Mouse (Mus musculus) liver, embryonic 16.5 days (tissue): ENCODE measurements around the gene Atp10a. TPM values are rescaled to one million over a fixed set of nuclear protein-coding genes. Genes with fewer than 3 reads are reported as not detected.

Source experiments
- ATAC-seq: fragments of 200-750 bp; cut with Nextera tagmentation; 2 replicates; pipeline ENCODE4 v1.8.0; 2017; ENCODE audit warnings: low read depth, mild to moderate bottlenecking, moderate number of reproducible peaks, moderate library complexity
- H3K27ac ChIP-seq: fragments of 300-500 bp; sonication (generic); 2 replicates; pipeline ENCODE4 v1.5.1; 2014; ENCODE audit warnings: mild to moderate bottlenecking, low read length
- H3K27me3 ChIP-seq: fragments of 300-500 bp; sonication (generic); 2 replicates; pipeline ENCODE4 v1.6.1; 2014; ENCODE audit warnings: low read depth, low read length, mixed read lengths; ENCODE audit not compliant: control insufficient read depth, insufficient read depth
- H3K36me3 ChIP-seq: fragments of 300-500 bp; sonication (generic); 2 replicates; pipeline ENCODE4 v1.6.1; 2014; ENCODE audit warnings: mild to moderate bottlenecking; ENCODE audit not compliant: control insufficient read depth, insufficient read depth
- H3K4me1 ChIP-seq: fragments of 300-500 bp; sonication (generic); 2 replicates; pipeline ENCODE4 v1.6.1; 2014; ENCODE audit warnings: low read depth, low read length, mixed read lengths; ENCODE audit not compliant: control insufficient read depth
- H3K4me2 ChIP-seq: fragments of 300-500 bp; sonication (generic); 2 replicates; pipeline ENCODE4 v1.6.1; 2014; ENCODE audit warnings: low read depth, low read length, mixed read lengths
- H3K4me3 ChIP-seq: fragments of 300-500 bp; sonication (generic); 2 replicates; pipeline ENCODE4 v1.5.1; 2014; ENCODE audit warnings: low read depth, mild to moderate bottlenecking, low read length
- H3K9ac ChIP-seq: fragments of 300-500 bp; sonication (generic); 2 replicates; pipeline ENCODE4 v1.6.1; 2014; ENCODE audit warnings: low read depth, low read length
- H3K9me3 ChIP-seq: fragments of 300-500 bp; sonication (generic); replicated peaks from 2 replicates; pipeline ENCODE4 v1.6.1; 2016; ENCODE audit warnings: low read length; ENCODE audit not compliant: control insufficient read depth
- WGBS: fragments of 180-500 bp; shearing (Covaris S2); extraction: QIAGEN DNeasy Blood & Tissue Kit; methylation state at CpG from one replicate; pipeline ENCODE4 v1.1.7; 2014; ENCODE audit not compliant: insufficient replicate concordance; 5-methylcytosine and 5-hydroxymethylcytosine counted together
- polyA plus RNA-seq: library from polyadenylated mRNA; unstranded; fragments of >200 nt; fragmentation: Nextera tagmentation; extraction: Ambion mirVana; gene quantifications from 2 replicates; pipeline ENCODE4 v1.2.1, GENCODE M21; 2015

Atp10a gene
- polyA plus RNA-seq, 1 experiment from 2014 or later, result 0.52 TPM

GRCm38 (mm10) chr7:58755083-58755482 lies 99.1 kb downstream of the Atp10a start:
- Histone ChIP-seq H3K9ac (no peak overlapping the region), H3K27me3 (no peaks in the 10 kb centered on the region), H3K36me3 (no peaks in the 10 kb centered on the region), H3K9me3 (no peaks in the 10 kb centered on the region), H3K27ac (no peak overlapping the region), H3K4me3 (no peak overlapping the region), H3K4me1 (no peaks in the 10 kb centered on the region), H3K4me2 (no peak overlapping the region)
- ATAC-seq, result no peak

GRCm38 (mm10) chr7:58755846-58756245 lies 99.9 kb downstream of the Atp10a start:
- Histone ChIP-seq H3K27me3 (no peaks in the 10 kb centered on the region), H3K4me2 (no peak overlapping the region), H3K36me3 (no peaks in the 10 kb centered on the region), H3K4me1 (no peaks in the 10 kb centered on the region), H3K9ac (no peak overlapping the region), H3K27ac (no peak overlapping the region), H3K9me3 (no peaks in the 10 kb centered on the region), H3K4me3 (no peak overlapping the region)
- WGBS, result 27% methylated on average over 1 of the region's 1 CpGs
- ATAC-seq, result no peak

GRCm38 (mm10) chr7:58757331-58757730 lies 101.4 kb downstream of the Atp10a start:
- 50% methylated on average over 2 of the region's 2 CpGs for WGBS
- Histone ChIP-seq H3K36me3 (no peaks in the 10 kb centered on the region), H3K9me3 (no peaks in the 10 kb centered on the region), H3K27ac (no peak overlapping the region), H3K4me1 (no peaks in the 10 kb centered on the region), H3K9ac (no peak overlapping the region), H3K4me3 (no peak overlapping the region), H3K27me3 (no peaks in the 10 kb centered on the region), H3K4me2 (no peak overlapping the region)
- ATAC-seq, result no peak

GRCm38 (mm10) chr7:58758396-58758795 lies 102.4 kb downstream of the Atp10a start:
- Histone ChIP-seq H3K4me3 (no peak overlapping the region), H3K4me2 (no peak overlapping the region), H3K9ac (no peak overlapping the region), H3K4me1 (no peaks in the 10 kb centered on the region), H3K27ac (no peak overlapping the region), H3K27me3 (no peaks in the 10 kb centered on the region), H3K36me3 (no peaks in the 10 kb centered on the region), H3K9me3 (no peaks in the 10 kb centered on the region)
- ATAC-seq, result no peak
- 60% methylated on average over 3 of the region's 3 CpGs for WGBS

GRCm38 (mm10) chr7:58759265-58759664 lies 103.3 kb downstream of the Atp10a start:
- H3K9me3 ChIP-seq, result no peaks in the 10 kb centered on the region
- H3K27me3 ChIP-seq, result no peaks in the 10 kb centered on the region
- H3K36me3 ChIP-seq, result no peaks in the 10 kb centered on the region
- H3K4me2 ChIP-seq, result no peak overlapping the region
- no peak for ATAC-seq
- no peak overlapping the region for H3K4me3 ChIP-seq
- 55% methylated on average over 4 of the region's 4 CpGs for WGBS
- no peaks in the 10 kb centered on the region for H3K4me1 ChIP-seq
- H3K9ac ChIP-seq, result no peak overlapping the region
- no peak overlapping the region for H3K27ac ChIP-seq

- H3K27me3 ChIP-seq, result no peaks in the 10 kb centered on the region
- H3K4me1 ChIP-seq, result no peaks in the 10 kb centered on the region
- no peaks in the 10 kb centered on the region for H3K9me3 ChIP-seq
- ATAC-seq, result no peak
- no peak overlapping the region for H3K4me2 ChIP-seq
- H3K4me3 ChIP-seq, result no peak overlapping the region
- H3K9ac ChIP-seq, result no peak overlapping the region
- H3K27ac ChIP-seq, result no peak overlapping the region
- 77% methylated on average over 6 of the region's 6 CpGs for WGBS
- no peaks in the 10 kb centered on the region for H3K36me3 ChIP-seq
Observed at GRCm38 (mm10) chr7:58767257-58767656, 111.3 kb downstream of the Atp10a start.

- H3K27me3 ChIP-seq, result no peaks in the 10 kb centered on the region
- H3K4me2 ChIP-seq, result no peak overlapping the region
- no peak overlapping the region for H3K4me3 ChIP-seq
- WGBS, result 47% methylated on average over 2 of the region's 2 CpGs
- H3K9ac ChIP-seq, result no peak overlapping the region
- H3K9me3 ChIP-seq, result no peaks in the 10 kb centered on the region
- no peaks in the 10 kb centered on the region for H3K36me3 ChIP-seq
- no peak for ATAC-seq
- H3K4me1 ChIP-seq, result no peaks in the 10 kb centered on the region
- H3K27ac ChIP-seq, result no peak overlapping the region
Observed at GRCm38 (mm10) chr7:58768253-58768652, 112.3 kb downstream of the Atp10a start.

- Histone ChIP-seq H3K36me3 (no peaks in the 10 kb centered on the region), H3K27me3 (no peaks in the 10 kb centered on the region), H3K4me3 (no peak overlapping the region), H3K9ac (no peak overlapping the region), H3K27ac (no peak overlapping the region), H3K9me3 (no peaks in the 10 kb centered on the region), H3K4me2 (no peak overlapping the region), H3K4me1 (no peaks in the 10 kb centered on the region)
- ATAC-seq, result no peak
- WGBS, result 46% methylated on average over 3 of the region's 3 CpGs
Observed at GRCm38 (mm10) chr7:58770254-58770653, 114.3 kb downstream of the Atp10a start.

- Histone ChIP-seq H3K4me2 (no peak overlapping the region), H3K9me3 (no peaks in the 10 kb centered on the region), H3K4me1 (no peaks in the 10 kb centered on the region), H3K27me3 (no peaks in the 10 kb centered on the region), H3K27ac (no peak overlapping the region), H3K9ac (no peak overlapping the region), H3K4me3 (no peak overlapping the region), H3K36me3 (no peaks in the 10 kb centered on the region)
- WGBS, result 71% methylated on average over 6 of the region's 6 CpGs
- no peak for ATAC-seq
Observed at GRCm38 (mm10) chr7:58772048-58772690, 116.2 kb downstream of the Atp10a start.
